Mouse (Mus musculus) neural tube, embryonic 14.5 days (tissue): ENCODE measurements around the gene Cldn13. TPM values are rescaled to one million over a fixed set of nuclear protein-coding genes. Genes with fewer than 3 reads are reported as not detected.
"Not testable (repeated sequence)": the region's sequence is repeated elsewhere in the genome, so short reads cannot be mapped to it uniquely, and the experiment has no call there.

Experiments used
- ATAC-seq: fragments of 200-750 bp; cut with Nextera tagmentation; 2 replicates; pipeline ENCODE4 v1.8.0; 2017; ENCODE audit warnings: low read depth, mild to moderate bottlenecking, moderate TSS enrichment, moderate library complexity
- H3K27ac ChIP-seq: fragments of 300-500 bp; sonication (generic); 2 replicates; pipeline ENCODE4 v1.5.1; 2014; ENCODE audit warnings: low read depth, mild to moderate bottlenecking, control low read depth, low read length, moderate library complexity, mixed read lengths
- H3K27me3 ChIP-seq: fragments of 300-500 bp; sonication (generic); 2 replicates; pipeline ENCODE4 v1.6.1; 2014; ENCODE audit warnings: low read length; ENCODE audit not compliant: control insufficient read depth, insufficient read depth
- H3K36me3 ChIP-seq: fragments of 300-500 bp; sonication (generic); 2 replicates; pipeline ENCODE4 v1.6.1; 2014; ENCODE audit warnings: low read length, mixed read lengths; ENCODE audit not compliant: control insufficient read depth, insufficient read depth
- H3K4me1 ChIP-seq: fragments of 300-500 bp; sonication (generic); 2 replicates; pipeline ENCODE4 v1.6.1; 2014; ENCODE audit warnings: low read length; ENCODE audit not compliant: control insufficient read depth, insufficient read depth
- H3K4me2 ChIP-seq: fragments of 300-500 bp; sonication (generic); 2 replicates; pipeline ENCODE4 v1.6.1; 2014; ENCODE audit warnings: mild to moderate bottlenecking, low read depth, low read length, control low read depth
- H3K4me3 ChIP-seq: fragments of 300-500 bp; sonication (generic); 2 replicates; pipeline ENCODE4 v1.5.1; 2014; ENCODE audit warnings: low read depth, low read length, control low read depth, mixed read lengths
- H3K9ac ChIP-seq: fragments of 300-500 bp; sonication (generic); replicated peaks from 2 replicates; pipeline ENCODE4 v1.6.1; 2014; ENCODE audit warnings: low read depth, mild to moderate bottlenecking, control low read depth, low read length, mixed read lengths
- H3K9me3 ChIP-seq: fragments of 300-500 bp; sonication (generic); 2 replicates; pipeline ENCODE4 v1.6.1; 2016; ENCODE audit warnings: low read length; ENCODE audit not compliant: control insufficient read depth
- WGBS: fragments of 180-500 bp; shearing (Covaris S2); extraction: QIAGEN DNeasy Blood & Tissue Kit; methylation state at CpG from one replicate; pipeline ENCODE4 v1.1.7; 2014; 5-methylcytosine and 5-hydroxymethylcytosine counted together
- polyA plus RNA-seq: library from polyadenylated mRNA; unstranded; fragments of >200 nt; fragmentation: Nextera tagmentation; extraction: Ambion mirVana; gene quantifications from 2 replicates; pipeline ENCODE4 v1.2.1, GENCODE M21; 2014

The Cldn13 gene
- polyA plus RNA-seq, 1 experiment from 2014 or later: 0.32 TPM

DNA sequence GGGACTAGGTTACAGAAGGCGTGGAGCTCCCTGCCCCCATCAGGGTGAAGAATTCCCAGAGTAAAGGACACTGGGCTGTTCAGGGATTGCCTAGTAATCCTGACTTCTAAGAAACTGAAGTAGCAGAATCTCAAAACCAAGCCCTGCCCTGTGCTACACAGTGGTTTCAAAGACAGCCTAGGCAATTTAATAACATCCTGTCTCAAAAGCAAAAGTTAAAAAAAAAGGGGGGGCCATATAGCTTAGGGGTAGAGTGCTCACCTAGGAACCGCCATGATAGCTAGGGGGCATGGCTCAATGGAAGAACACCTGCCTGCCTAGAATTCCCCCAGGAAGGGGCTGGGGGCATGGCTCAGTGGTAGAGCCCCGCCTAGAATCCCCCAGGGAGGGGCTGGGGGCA lies 23.7 kb upstream of the Cldn13 start:
- no peak overlapping the region for H3K4me3 ChIP-seq
- H3K27ac ChIP-seq: no peak overlapping the region
- no peaks in the 10 kb centered on the region for H3K27me3 ChIP-seq
- H3K4me2 ChIP-seq: no peak overlapping the region
- no peaks in the 10 kb centered on the region for H3K36me3 ChIP-seq
- 75% methylated on average over 3 of the region's 3 CpGs for WGBS
- ATAC-seq: no peak
- no peaks in the 10 kb centered on the region for H3K4me1 ChIP-seq
- no peaks in the 10 kb centered on the region for H3K9me3 ChIP-seq
- no peak overlapping the region for H3K9ac ChIP-seq

DNA sequence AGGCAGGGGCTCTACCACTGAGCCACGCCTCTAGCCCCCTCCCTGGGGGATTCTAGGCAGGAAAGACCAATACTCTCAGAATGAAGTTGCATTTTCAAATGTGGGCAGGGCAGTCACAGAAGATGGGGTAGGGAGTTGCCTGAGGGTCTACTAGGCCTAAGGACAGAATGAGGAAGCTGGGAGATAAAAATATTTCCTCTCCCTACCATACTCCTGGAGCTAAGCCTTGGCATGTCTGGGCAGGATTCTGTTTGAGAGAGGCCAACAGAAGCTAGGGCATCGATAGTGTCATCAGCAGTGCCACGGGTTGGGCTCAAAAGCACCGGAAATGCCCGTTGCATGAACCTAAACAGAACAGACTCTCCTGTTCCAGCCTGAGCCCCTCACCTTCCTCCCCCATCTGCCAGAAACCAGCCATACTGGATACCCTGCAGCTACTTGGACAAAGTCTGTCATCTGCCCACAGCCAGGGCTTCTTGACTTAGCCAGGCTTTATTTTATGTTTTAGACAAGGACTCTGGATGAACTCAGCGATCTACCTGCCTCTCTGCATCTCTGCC lies 21.4 kb upstream of the Cldn13 start:
- H3K9ac ChIP-seq: no peak overlapping the region
- no peaks in the 10 kb centered on the region for H3K27me3 ChIP-seq
- no peaks in the 10 kb centered on the region for H3K4me1 ChIP-seq
- no peaks in the 10 kb centered on the region for H3K36me3 ChIP-seq
- no peak overlapping the region for H3K4me2 ChIP-seq
- 89% methylated on average over 6 of the region's 6 CpGs for WGBS
- no peak overlapping the region for H3K27ac ChIP-seq
- no peak for ATAC-seq
- H3K9me3 ChIP-seq: no peaks in the 10 kb centered on the region
- no peak overlapping the region for H3K4me3 ChIP-seq

DNA sequence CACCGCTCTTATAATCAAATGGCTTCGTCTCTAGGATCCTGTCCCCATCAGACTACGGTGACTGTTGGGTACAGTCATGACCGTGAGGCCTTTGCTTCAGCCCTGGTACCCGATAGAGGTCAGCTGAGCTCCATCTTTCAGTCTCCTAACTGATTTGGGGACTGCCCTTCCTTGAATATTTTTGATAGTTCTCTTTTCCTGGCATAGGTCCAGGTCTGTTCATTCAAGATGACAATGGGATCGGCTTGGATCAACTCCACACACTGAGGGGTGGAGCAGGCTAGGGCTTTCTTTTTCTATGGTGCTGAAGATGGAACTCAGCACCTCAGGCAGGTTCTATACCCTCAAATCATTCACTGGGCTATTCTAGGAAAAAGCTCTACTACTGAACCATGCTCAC lies 20.7 kb upstream of the Cldn13 start:
- Histone ChIP-seq H3K4me2 (no peak overlapping the region), H3K36me3 (no peaks in the 10 kb centered on the region), H3K9ac (no peak overlapping the region), H3K4me3 (no peak overlapping the region), H3K9me3 (no peaks in the 10 kb centered on the region), H3K27me3 (no peaks in the 10 kb centered on the region), H3K27ac (no peak overlapping the region), H3K4me1 (no peaks in the 10 kb centered on the region)
- 92% methylated on average over 6 of the region's 6 CpGs for WGBS
- no peak for ATAC-seq

DNA sequence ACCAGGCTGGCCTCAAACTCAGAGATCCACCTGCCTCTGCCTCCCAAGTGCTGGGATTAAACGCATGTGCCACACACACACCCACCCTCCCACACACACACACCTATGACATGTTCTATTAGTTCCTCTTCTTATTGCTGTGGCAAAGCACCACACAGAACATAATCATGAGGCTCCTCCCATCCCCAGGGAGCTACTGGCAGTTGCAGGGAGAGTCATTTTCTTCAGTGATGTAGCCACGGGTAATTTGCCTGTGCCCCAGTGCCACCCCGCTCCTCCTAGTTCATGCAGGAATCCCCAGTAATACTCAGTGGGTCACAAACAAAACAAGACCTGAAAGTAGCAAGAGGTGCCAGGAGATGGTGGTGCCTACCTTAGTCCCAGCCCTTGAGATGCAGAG lies 19.3 kb upstream of the Cldn13 start:
- H3K4me1 ChIP-seq: no peaks in the 10 kb centered on the region
- no peak overlapping the region for H3K27ac ChIP-seq
- H3K4me2 ChIP-seq: no peak overlapping the region
- H3K36me3 ChIP-seq: no peaks in the 10 kb centered on the region
- no peak overlapping the region for H3K9ac ChIP-seq
- WGBS: 90% methylated on average over 3 of the region's 3 CpGs
- no peak overlapping the region for H3K4me3 ChIP-seq
- no peaks in the 10 kb centered on the region for H3K27me3 ChIP-seq
- ATAC-seq: no peak
- no peaks in the 10 kb centered on the region for H3K9me3 ChIP-seq

DNA sequence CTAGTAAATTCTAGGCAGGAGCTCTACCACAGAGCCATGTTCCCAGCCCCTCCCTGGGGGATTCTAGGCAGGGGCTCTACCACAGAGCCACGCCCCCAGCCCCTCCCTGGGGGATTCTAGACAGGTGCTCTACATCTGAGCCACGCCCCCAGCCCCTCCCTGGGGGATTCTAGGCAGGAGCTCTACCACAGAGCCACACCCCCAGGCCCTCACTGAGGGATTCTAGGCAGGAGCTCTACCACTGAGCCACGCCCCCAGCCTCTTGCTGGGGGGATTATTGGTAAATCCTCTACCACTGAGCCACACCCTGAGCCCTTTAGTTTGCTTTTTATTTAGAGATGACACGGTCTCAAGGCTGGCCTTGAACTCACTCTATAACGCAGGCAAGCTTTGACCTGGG lies 18.4 kb upstream of the Cldn13 start:
- not testable (repeated sequence) for H3K36me3 ChIP-seq, H3K9ac ChIP-seq, H3K27ac ChIP-seq, H3K4me1 ChIP-seq, H3K27me3 ChIP-seq, ATAC-seq, H3K4me2 ChIP-seq, H3K4me3 ChIP-seq, H3K9me3 ChIP-seq
- WGBS: 92% methylated on average over 5 of the region's 5 CpGs

DNA sequence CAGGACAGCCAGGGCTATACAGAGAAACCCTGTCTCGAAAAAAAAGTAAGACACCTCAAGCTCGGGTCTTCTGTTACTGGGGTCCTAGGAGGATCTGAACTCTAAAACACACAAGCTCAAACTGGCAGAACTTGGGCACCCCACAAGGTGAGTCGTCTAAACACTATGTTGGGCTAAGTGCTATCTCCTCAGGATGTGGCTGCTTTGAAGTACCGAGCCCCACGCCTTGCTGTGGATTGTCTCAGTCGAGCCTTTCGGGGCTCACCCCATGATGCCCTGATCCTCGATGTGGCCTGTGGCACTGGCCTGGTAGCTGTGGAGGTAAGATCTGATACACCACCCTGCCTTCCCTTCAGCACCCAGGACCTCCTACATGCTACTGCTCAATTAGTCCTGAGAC lies 18.0 kb upstream of the Cldn13 start:
- Histone ChIP-seq H3K4me2 (no peak overlapping the region), H3K36me3 (no peaks in the 10 kb centered on the region), H3K4me1 (no peaks in the 10 kb centered on the region), H3K4me3 (no peak overlapping the region), H3K9ac (no peak overlapping the region), H3K27me3 (no peaks in the 10 kb centered on the region), H3K9me3 (no peaks in the 10 kb centered on the region), H3K27ac (no peak overlapping the region)
- no peak for ATAC-seq
- 94% methylated on average over 8 of the region's 8 CpGs for WGBS

DNA sequence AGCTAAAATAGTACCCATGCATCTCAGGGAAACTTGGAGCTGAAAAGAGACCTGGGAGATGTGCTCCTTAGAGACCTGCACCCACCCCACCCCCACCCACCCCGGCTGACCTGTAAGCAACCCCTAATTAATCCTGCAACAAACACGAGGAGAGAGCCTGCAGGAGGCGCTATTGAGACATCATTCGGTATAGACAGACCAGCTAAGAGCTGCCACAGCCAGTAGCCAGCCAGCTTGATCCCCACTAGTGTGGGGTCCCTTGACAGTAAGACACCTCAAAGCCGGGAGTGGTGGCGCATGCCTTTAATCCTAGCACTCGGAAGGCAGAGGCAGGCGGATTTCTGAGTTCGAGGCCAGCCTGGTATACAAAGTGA lies 17.6 kb upstream of the Cldn13 start:
- H3K4me3 ChIP-seq: peak overlapping the region; percentile 57
- no peaks in the 10 kb centered on the region for H3K9me3 ChIP-seq
- peak overlapping the region; percentile 97 for H3K4me2 ChIP-seq
- H3K27me3 ChIP-seq: no peaks in the 10 kb centered on the region
- no peak overlapping the region for H3K27ac ChIP-seq
- no peak for ATAC-seq
- no peaks in the 10 kb centered on the region for H3K4me1 ChIP-seq
- 46% methylated on average over 9 of the region's 9 CpGs for WGBS
- H3K9ac ChIP-seq: peak overlapping the region; percentile 69
- no peaks in the 10 kb centered on the region for H3K36me3 ChIP-seq

DNA sequence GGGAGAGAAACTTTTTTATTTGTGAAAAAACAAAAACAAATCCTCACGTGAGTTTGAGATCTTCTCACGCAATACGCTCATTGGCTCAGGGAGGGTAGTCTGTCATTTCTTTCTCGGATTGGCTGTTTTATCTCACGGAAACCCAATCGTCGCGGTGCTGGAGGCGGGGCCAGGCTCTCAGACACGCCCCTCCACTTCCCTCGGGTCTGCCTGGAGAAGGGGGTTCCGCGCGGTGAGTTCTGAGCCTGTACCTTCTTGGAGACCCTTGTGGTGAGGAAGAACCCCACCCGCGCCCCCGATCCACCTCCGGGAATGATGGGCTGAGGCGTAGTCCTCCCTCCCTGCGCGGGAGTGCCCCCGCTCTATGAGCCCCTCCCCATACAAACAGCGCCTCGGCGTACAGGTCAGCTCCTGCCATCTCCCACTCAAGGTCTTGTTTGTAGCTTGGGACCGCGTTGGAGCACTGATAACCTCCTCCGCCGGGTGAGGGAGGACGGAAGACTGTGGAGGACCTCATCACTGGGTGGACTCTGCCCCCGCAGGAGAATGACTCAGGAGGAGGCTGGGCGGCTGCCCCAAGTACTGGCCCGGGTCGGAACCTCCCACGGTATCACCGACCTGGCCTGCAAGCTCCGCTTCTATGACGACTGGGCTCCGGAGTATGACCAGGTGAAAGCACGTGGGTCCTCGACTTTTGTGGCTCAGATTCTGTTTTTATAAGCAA lies 17.0 kb upstream of the Cldn13 start, which contains the start of gene Mettl27:
Gene Mettl27 (plus strand): TSS at position 190 of the 724 bp plus-strand sequence.
- Histone ChIP-seq H3K9me3 (no peaks in the 10 kb centered on the region), H3K27ac (no peak within 1 kb of the TSS), H3K4me3 (peak within 1 kb of the TSS; percentile 57), H3K36me3 (no peaks in the 10 kb centered on the region), H3K9ac (peak within 1 kb of the TSS; percentile 69), H3K4me1 (no peaks in the 10 kb centered on the region), H3K4me2 (peak within 1 kb of the TSS; percentile 97), H3K27me3 (no peaks in the 10 kb centered on the region)
- peak; percentile 96 for ATAC-seq
- under 1% methylated on average over 41 of the region's 41 CpGs for WGBS

DNA sequence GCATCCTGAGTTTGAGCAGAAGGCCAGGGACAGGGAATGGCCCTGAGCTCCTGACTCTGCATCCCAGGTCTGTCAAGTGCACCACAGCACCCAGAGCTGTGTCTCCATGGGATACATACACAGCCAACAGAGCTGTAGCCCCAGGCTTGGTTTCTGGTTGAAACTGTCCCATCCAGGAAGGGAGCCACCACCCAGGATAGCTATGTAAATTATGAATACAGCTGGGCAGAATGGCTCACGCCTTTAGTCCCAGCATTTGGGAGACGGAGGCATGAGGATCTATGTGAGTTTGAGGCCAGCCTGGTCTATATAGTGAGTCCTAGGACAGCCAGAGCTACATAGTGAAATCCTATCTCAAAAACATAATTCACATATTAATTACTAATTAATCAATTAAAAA lies 14.7 kb upstream of the Cldn13 start:
- ATAC-seq: no peak
- Histone ChIP-seq H3K27ac (no peak overlapping the region), H3K4me3 (no peak overlapping the region), H3K9me3 (no peaks in the 10 kb centered on the region), H3K9ac (no peak overlapping the region), H3K27me3 (no peaks in the 10 kb centered on the region), H3K4me1 (no peaks in the 10 kb centered on the region), H3K4me2 (no peak overlapping the region), H3K36me3 (no peaks in the 10 kb centered on the region)
- 95% methylated on average over 2 of the region's 2 CpGs for WGBS
